Mouse (Mus musculus): Measurements from ENCODE around the gene Aebp2.

Gene Aebp2

GRCm38 (mm10) chr6:140701259-140701658, 78.8 kb downstream of the Aebp2 start:
- DNase-seq = no peak

DNA sequence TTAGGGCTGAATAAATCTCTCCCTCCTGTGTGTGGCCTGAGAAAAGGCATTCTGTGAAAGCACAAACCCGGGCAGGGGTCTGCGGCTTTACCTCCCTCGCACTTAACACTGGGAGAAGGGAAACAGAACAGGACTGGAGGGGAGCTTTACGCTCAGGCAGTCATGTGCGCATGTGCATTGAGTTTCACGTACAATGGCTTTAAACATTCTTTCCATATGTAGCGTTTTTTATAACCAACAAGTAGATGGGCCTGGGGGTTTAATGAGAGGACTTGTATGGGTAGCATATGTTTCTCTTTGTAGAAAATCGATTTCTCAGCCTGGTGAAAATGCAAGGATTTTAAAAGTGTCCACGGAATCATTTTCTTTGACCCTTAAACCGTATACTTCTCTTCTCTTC, 82.7 kb downstream of the Aebp2 start:
- no peak for DNase-seq

DNA sequence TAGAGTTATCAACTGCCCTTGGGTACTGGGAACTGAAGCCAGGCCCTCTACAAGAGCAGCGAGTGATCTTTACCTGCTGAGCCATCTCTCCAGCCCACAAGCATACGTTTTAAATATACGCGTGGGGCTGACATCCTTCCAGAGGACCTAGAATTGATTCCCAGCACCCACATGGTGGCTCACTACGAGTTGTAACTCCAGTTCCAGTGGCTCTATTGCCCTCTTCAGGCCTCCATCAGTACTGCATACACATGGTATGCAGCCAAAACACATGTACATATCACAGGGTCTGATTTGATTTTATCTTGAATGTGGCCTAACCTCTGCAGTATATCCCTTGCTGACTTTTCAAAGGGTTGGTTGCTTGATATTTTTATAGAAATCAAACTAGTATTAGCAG, 83.6 kb downstream of the Aebp2 start:
- no peak for DNase-seq

DNA sequence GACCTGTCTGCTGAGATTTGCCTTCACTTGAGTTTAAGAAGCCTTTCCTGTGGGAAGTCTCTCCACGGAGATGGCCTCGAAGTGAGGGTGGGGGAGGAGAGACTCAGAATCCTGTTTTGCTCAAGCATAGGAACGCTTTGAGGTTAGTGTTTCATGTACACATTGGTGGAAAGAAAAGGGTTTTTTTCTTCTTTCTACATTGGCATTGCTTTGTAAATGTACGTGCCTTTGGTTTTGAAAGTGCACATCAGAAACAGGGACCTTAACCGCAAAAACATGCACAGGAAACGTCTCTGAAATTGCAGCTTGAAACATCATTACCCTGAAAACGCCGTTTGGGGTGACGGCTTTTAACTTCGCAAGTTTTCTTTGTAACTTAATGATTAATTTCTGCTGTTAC, 85.6 kb downstream of the Aebp2 start:
- no peak for DNase-seq

DNA sequence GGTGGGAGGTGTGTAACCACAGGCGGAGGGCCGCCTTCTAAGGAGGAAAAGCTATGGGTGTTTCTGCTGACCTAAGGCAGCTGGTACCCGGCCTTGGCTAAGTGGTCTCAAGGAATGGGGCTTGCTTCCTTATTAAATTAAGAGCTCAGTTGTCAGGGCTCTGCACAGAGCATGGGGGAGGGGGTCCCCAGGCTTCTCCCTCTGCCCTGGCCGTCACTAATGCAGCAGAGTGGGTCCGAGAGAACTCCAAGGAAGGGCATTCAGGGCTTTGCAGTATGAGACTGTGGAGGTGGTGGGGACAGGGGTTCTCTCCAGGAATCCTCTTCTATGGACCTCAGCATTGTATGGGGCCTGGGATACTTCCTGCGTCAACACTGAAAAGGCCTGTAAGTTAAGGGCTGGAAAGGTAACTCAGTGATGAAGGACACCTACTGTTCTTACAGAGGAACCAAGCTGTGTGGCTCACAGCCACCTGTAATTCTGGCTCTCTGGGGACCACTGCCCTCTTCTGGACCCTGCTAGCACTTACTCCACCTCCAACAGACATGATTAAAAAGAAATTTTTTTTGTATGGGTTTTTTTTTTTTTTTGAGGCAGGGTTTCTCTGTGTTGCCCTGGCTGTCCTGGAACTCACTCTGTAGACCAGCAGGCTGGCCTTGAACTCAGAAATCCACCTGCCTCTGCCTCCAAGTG, 87.1 kb downstream of the Aebp2 start:
- no peak for DNase-seq

DNA sequence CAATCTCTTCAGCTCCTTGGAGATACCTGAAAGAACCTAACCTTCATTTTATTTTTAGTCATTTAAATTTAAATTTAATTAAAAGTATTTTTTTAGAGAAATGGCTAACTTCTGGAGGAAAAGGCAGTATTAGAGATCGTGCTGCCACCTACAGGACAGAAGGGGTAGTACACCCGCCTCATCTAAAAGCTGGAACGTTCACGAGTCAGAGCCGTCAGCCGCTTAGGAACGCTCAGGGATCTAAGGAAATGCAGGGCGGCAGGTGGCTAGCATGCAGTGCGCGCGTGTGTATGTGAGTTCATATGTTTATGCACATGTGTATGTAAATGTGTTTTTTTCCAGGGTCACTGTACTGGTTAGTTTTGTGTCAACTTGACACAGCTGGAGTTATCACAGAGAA, 90.3 kb downstream of the Aebp2 start:
- peak; percentile 73 for DNase-seq

DNA sequence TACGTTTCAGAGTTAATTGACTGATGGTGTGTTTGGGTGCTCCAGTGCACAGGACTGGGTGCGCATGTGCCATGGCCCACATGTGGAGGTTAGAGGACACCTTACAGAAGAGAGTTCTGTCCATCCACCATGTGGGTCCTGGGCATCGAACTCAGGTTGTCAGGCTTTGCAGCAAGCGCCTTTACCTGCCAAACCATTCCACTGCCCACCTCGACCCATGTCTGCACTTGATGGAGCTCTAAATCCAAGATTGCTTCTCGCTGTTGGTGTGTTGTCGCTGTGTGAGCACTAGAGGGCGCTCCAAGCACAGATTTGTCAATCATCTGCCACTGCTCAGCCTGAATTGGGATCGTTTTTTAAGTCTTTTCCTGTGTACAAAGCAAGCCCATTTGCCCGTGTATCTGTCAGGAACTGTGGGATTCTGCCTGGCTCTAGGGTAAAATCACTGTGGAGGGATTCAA, 92.5 kb downstream of the Aebp2 start:
- DNase-seq = peak; percentile 70

DNA sequence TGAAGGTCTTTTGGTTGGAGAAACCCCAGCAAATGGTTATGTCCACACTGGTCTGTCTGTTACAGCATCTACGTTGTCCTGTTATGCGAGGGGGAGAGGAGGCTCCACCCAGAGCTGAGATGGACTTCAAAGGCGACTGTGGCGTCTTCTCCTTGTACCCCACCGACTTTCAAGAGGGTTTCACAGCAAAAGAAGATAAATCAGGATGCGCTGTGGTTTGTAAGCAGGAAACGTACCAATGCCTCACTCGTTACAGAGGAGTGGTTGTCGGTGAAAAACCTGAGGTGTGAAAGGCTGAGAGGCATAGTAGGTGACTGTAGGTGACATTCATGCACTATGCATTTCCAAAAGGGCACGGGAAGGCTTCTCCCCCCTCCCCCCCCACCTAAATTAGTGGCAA, 99.6 kb downstream of the Aebp2 start:
- no peak for DNase-seq

All from kidney, adult 18-20 months (tissue).